Mouse (Mus musculus) lung, embryonic 14.5 days (tissue): ENCODE data around the gene Anln. TPM values are rescaled to one million over a fixed set of nuclear protein-coding genes. Genes with fewer than 3 reads are reported as not detected.

ENCODE experiments used
- ATAC-seq: fragments of 200-750 bp; cut with Nextera tagmentation; 2 replicates; pipeline ENCODE4 v1.8.0; 2017; ENCODE audit warnings: mild to moderate bottlenecking, moderate TSS enrichment, moderate library complexity; ENCODE audit not compliant: insufficient read depth
- DNase-seq: peaks from one replicate; pipeline ENCODE4 v3.0.0-alpha.2; 2015
- H3K27ac ChIP-seq: fragments of 300-500 bp; sonication (generic); 2 replicates; pipeline ENCODE4 v1.5.1; 2014; ENCODE audit warnings: low read depth, mild to moderate bottlenecking, moderate library complexity
- H3K27me3 ChIP-seq: fragments of 300-500 bp; sonication (generic); 2 replicates; pipeline ENCODE4 v1.6.1; 2014; ENCODE audit warnings: low read length, control low read depth; ENCODE audit not compliant: insufficient read depth
- H3K36me3 ChIP-seq: fragments of 300-500 bp; sonication (generic); 2 replicates; pipeline ENCODE4 v1.6.1; 2014; ENCODE audit warnings: control low read depth; ENCODE audit not compliant: insufficient read depth
- H3K4me1 ChIP-seq: fragments of 300-500 bp; sonication (generic); 2 replicates; pipeline ENCODE4 v1.6.1; 2014; ENCODE audit warnings: antibody characterized with exemption, control low read depth; ENCODE audit not compliant: insufficient read depth
- H3K4me2 ChIP-seq: fragments of 300-500 bp; sonication (generic); 2 replicates; pipeline ENCODE4 v1.6.1; 2014; ENCODE audit warnings: mild to moderate bottlenecking
- H3K4me3 ChIP-seq: fragments of 300-500 bp; sonication (generic); 2 replicates; pipeline ENCODE4 v1.5.1; 2014; ENCODE audit warnings: low read depth, low read length
- H3K9ac ChIP-seq: fragments of 300-500 bp; sonication (generic); 2 replicates; pipeline ENCODE4 v1.6.1; 2014
- H3K9me3 ChIP-seq: fragments of 300-500 bp; sonication (generic); 2 replicates; pipeline ENCODE4 v1.6.1; 2016; ENCODE audit warnings: low read depth, low read length, control low read depth
- CTCF ChIP-seq: IDR thresholded peaks from 2 replicates; pipeline ENCODE4 v1.5.1; 2016; ENCODE audit warnings: antibody characterized with exemption, low read depth
- WGBS: fragments of 180-500 bp; shearing (Covaris S2); extraction: QIAGEN DNeasy Blood & Tissue Kit; methylation state at CpG from one replicate; pipeline ENCODE4 v1.1.7; 2014; 5-methylcytosine and 5-hydroxymethylcytosine counted together
- polyA plus RNA-seq: library from polyadenylated mRNA; unstranded; fragments of >200 nt; fragmentation: Nextera tagmentation; extraction: Ambion mirVana; gene quantifications from 2 replicates; pipeline ENCODE4 v1.2.1, GENCODE M21; 2014

The Anln gene
- 68.6 and 74.1 TPM in 2 replicates for polyA plus RNA-seq

GRCm38 (mm10) chr9:22389021-22389476, at the start of gene Anln:
Gene Anln (minus strand): TSS chr9:22389188.
- Histone ChIP-seq H3K4me2 (peak within 1 kb of the TSS; percentile 80), H3K36me3 (peaks cover under 1% of the 10 kb centered on the region; the same call in 1 of the 2 replicates), H3K9me3 (no peaks in the 10 kb centered on the region), H3K27ac (peak within 1 kb of the TSS; percentile 95), H3K27me3 (no peaks in the 10 kb centered on the region), H3K9ac (peak within 1 kb of the TSS; percentile 88), H3K4me1 (peaks cover 13% of the 10 kb centered on the region), H3K4me3 (peak within 1 kb of the TSS; percentile 86)
- WGBS: under 1% methylated on average over 44 of the region's 44 CpGs
- DNase-seq: peak; percentile 97
- TF ChIP-seq CTCF: peak; percentile 13; the same call in 1 of the 2 replicates
- peak; percentile 98 for ATAC-seq

GRCm38 (mm10) chr9:22434101-22434500, 45.1 kb upstream of the Anln start:
- Histone ChIP-seq H3K36me3 (no peaks in the 10 kb centered on the region), H3K9ac (no peak overlapping the region), H3K27ac (no peak overlapping the region), H3K4me1 (0 out of 2 replicates have a peak, but pooled peaks cover 5% of the 10 kb centered on the region), H3K9me3 (no peaks in the 10 kb centered on the region), H3K27me3 (no peaks in the 10 kb centered on the region), H3K4me3 (no peak overlapping the region), H3K4me2 (no peak overlapping the region)
- WGBS: 87% methylated on average over 2 of the region's 2 CpGs
- ATAC-seq: no peak
- no peak for TF ChIP-seq CTCF
- DNase-seq: no peak

GRCm38 (mm10) chr9:22433221-22433620, 44.2 kb upstream of the Anln start:
- Histone ChIP-seq H3K9me3 (no peaks in the 10 kb centered on the region), H3K36me3 (no peaks in the 10 kb centered on the region), H3K27me3 (no peaks in the 10 kb centered on the region), H3K9ac (no peak overlapping the region), H3K4me2 (no peak overlapping the region), H3K27ac (no peak overlapping the region), H3K4me3 (no peak overlapping the region), H3K4me1 (0 out of 2 replicates have a peak, but pooled peaks cover 5% of the 10 kb centered on the region)
- no peak for TF ChIP-seq CTCF
- 81% methylated on average over 2 of the region's 2 CpGs for WGBS
- DNase-seq (no peak), ATAC-seq (no peak)

- no peak overlapping the region for H3K9ac ChIP-seq
- no peaks in the 10 kb centered on the region for H3K9me3 ChIP-seq
- peak; percentile 24 for DNase-seq
- H3K4me1 ChIP-seq: 0 out of 2 replicates have a peak, but pooled peaks cover 5% of the 10 kb centered on the region
- TF ChIP-seq CTCF: no peak
- H3K36me3 ChIP-seq: no peaks in the 10 kb centered on the region
- ATAC-seq: peak; percentile 42; the same call in 1 of the 2 replicates
- peak overlapping the region; percentile 35 for H3K4me2 ChIP-seq
- H3K27me3 ChIP-seq: no peaks in the 10 kb centered on the region
- no peak overlapping the region for H3K27ac ChIP-seq
- 20% methylated on average over 5 of the region's 5 CpGs for WGBS
- H3K4me3 ChIP-seq: no peak overlapping the region
Observed at GRCm38 (mm10) chr9:22430315-22430840, 41.4 kb upstream of the Anln start.

- Histone ChIP-seq H3K4me2 (peak overlapping the region; percentile 35), H3K4me3 (no peak overlapping the region), H3K36me3 (no peaks in the 10 kb centered on the region)
Observed at GRCm38 (mm10) chr9:22429533-22430241, 40.7 kb upstream of the Anln start.

GRCm38 (mm10) chr9:22428666-22429410, 39.9 kb upstream of the Anln start:
- Histone ChIP-seq H3K9me3 (no peaks in the 10 kb centered on the region), H3K36me3 (no peaks in the 10 kb centered on the region), H3K4me1 (0 out of 2 replicates have a peak, but pooled peaks cover 5% of the 10 kb centered on the region), H3K4me2 (no peak overlapping the region), H3K27me3 (no peaks in the 10 kb centered on the region), H3K4me3 (no peak overlapping the region), H3K27ac (no peak overlapping the region), H3K9ac (no peak overlapping the region)
- 71% methylated on average over 14 of the region's 14 CpGs for WGBS
- DNase-seq (no peak), ATAC-seq (no peak)
- TF ChIP-seq CTCF: no peak

More at GRCm38 (mm10) chr9:22429533-22430241, 40.7 kb upstream of the Anln start:
- Histone ChIP-seq H3K4me1 (0 out of 2 replicates have a peak, but pooled peaks cover 5% of the 10 kb centered on the region), H3K9ac (no peak overlapping the region), H3K27ac (no peak overlapping the region), H3K9me3 (no peaks in the 10 kb centered on the region), H3K27me3 (no peaks in the 10 kb centered on the region)
- DNase-seq (peak; percentile 73), ATAC-seq (peak; percentile 78; the same call in 1 of the 2 replicates)
- 38% methylated on average over 15 of the region's 15 CpGs for WGBS
- TF ChIP-seq CTCF: no peak
